Mouse (Mus musculus): ENCODE data around the gene Akap2. TPM values are rescaled to one million over a fixed set of nuclear protein-coding genes. Genes with fewer than 3 reads are reported as not detected.

Akap2 gene
- polyA plus RNA-seq, 1 experiment from 2014 or later = 9.6 TPM

- Histone ChIP-seq H3K4me1 (replicated peaks; ENCODE audit: control insufficient read depth, insufficient read depth, low read length) (0 out of 2 replicates have a peak, but pooled peaks cover 2% of the 10 kb centered on the region), H3K27ac (ENCODE audit: low read depth, low read length) (no peak overlapping the region), H3K9ac (ENCODE audit: low read depth, low read length) (no peak overlapping the region), H3K36me3 (ENCODE audit: control insufficient read depth, insufficient read depth) (no peaks in the 10 kb centered on the region), H3K27me3 (replicated peaks; ENCODE audit: control insufficient read depth, insufficient read depth, low read length) (no peaks in the 10 kb centered on the region), H3K9me3 (ENCODE audit: control insufficient read depth) (no peaks in the 10 kb centered on the region), H3K4me3 (ENCODE audit: low read depth, low read length) (no peak overlapping the region), H3K4me2 (replicated peaks; ENCODE audit: low read depth) (no peak overlapping the region)
- 43% methylated on average over 2 of the region's 2 CpGs for WGBS
- ATAC-seq = peak; percentile 89
- no peak for TF ChIP-seq CTCF (IDR thresholded peaks at IDR 0.05; ENCODE audit: low read depth)
These were observed 97.9 kb downstream of the Akap2 start for GRCm38 (mm10) chr4:57815355-57815754.

- H3K4me2 ChIP-seq (replicated peaks; ENCODE audit: low read depth) = no peak overlapping the region
- no peaks in the 10 kb centered on the region for H3K36me3 ChIP-seq (ENCODE audit: control insufficient read depth, insufficient read depth)
- no peak overlapping the region for H3K4me3 ChIP-seq (ENCODE audit: low read depth, low read length)
- no peaks in the 10 kb centered on the region for H3K27me3 ChIP-seq (replicated peaks; ENCODE audit: control insufficient read depth, insufficient read depth, low read length)
- WGBS = 88% methylated on average over 8 of the region's 8 CpGs
- no peak for ATAC-seq
- no peak overlapping the region for H3K27ac ChIP-seq (ENCODE audit: low read depth, low read length)
- H3K4me1 ChIP-seq (replicated peaks; ENCODE audit: control insufficient read depth, insufficient read depth, low read length) = 0 out of 2 replicates have a peak, but pooled peaks cover 2% of the 10 kb centered on the region
- H3K9me3 ChIP-seq (ENCODE audit: control insufficient read depth) = no peaks in the 10 kb centered on the region
- no peak for TF ChIP-seq CTCF (IDR thresholded peaks at IDR 0.05; ENCODE audit: low read depth)
- H3K9ac ChIP-seq (ENCODE audit: low read depth, low read length) = no peak overlapping the region
These were observed 98.7 kb downstream of the Akap2 start for GRCm38 (mm10) chr4:57816146-57816545.

- Histone ChIP-seq H3K4me3 (ENCODE audit: low read depth, low read length) (no peak overlapping the region), H3K9ac (ENCODE audit: low read depth, low read length) (no peak overlapping the region), H3K36me3 (ENCODE audit: control insufficient read depth, insufficient read depth) (no peaks in the 10 kb centered on the region), H3K27ac (ENCODE audit: low read depth, low read length) (no peak overlapping the region), H3K4me2 (replicated peaks; ENCODE audit: low read depth) (no peak overlapping the region), H3K9me3 (ENCODE audit: control insufficient read depth) (no peaks in the 10 kb centered on the region), H3K27me3 (replicated peaks; ENCODE audit: control insufficient read depth, insufficient read depth, low read length) (no peaks in the 10 kb centered on the region), H3K4me1 (replicated peaks; ENCODE audit: control insufficient read depth, insufficient read depth, low read length) (no peaks in the 10 kb centered on the region)
- 70% methylated on average over 24 of the region's 24 CpGs for WGBS
- ATAC-seq = no peak
- no peak for TF ChIP-seq CTCF (IDR thresholded peaks at IDR 0.05; ENCODE audit: low read depth)
These were observed 103.5 kb downstream of the Akap2 start for GRCm38 (mm10) chr4:57820839-57821374.

- no peaks in the 10 kb centered on the region for H3K36me3 ChIP-seq (ENCODE audit: control insufficient read depth, insufficient read depth)
- no peaks in the 10 kb centered on the region for H3K9me3 ChIP-seq (ENCODE audit: control insufficient read depth)
- peak overlapping the region; percentile 26; the same call in 1 of the 2 replicates for H3K9ac ChIP-seq (ENCODE audit: low read depth, low read length)
- ATAC-seq = peak; percentile 28; the same call in 1 of the 2 replicates
- H3K27me3 ChIP-seq (replicated peaks; ENCODE audit: control insufficient read depth, insufficient read depth, low read length) = no peaks in the 10 kb centered on the region
- 11% methylated on average over 11 of the region's 11 CpGs for WGBS
- no peaks in the 10 kb centered on the region for H3K4me1 ChIP-seq (replicated peaks; ENCODE audit: control insufficient read depth, insufficient read depth, low read length)
- 0 out of 2 replicates have a peak, but pooled peaks have one; percentile 16 for TF ChIP-seq CTCF (IDR thresholded peaks at IDR 0.05; ENCODE audit: low read depth)
- no peak overlapping the region; the same call in 1 of the 2 replicates for H3K27ac ChIP-seq (ENCODE audit: low read depth, low read length)
- peak overlapping the region; percentile 52 for H3K4me2 ChIP-seq (replicated peaks; ENCODE audit: low read depth)
- H3K4me3 ChIP-seq (ENCODE audit: low read depth, low read length) = no peak overlapping the region
These were observed 104.3 kb downstream of the Akap2 start for GRCm38 (mm10) chr4:57821556-57822356.

- Histone ChIP-seq H3K27ac (ENCODE audit: low read depth, low read length) (no peak overlapping the region), H3K9me3 (ENCODE audit: control insufficient read depth) (no peaks in the 10 kb centered on the region), H3K27me3 (replicated peaks; ENCODE audit: control insufficient read depth, insufficient read depth, low read length) (no peaks in the 10 kb centered on the region), H3K36me3 (ENCODE audit: control insufficient read depth, insufficient read depth) (no peaks in the 10 kb centered on the region), H3K4me2 (replicated peaks; ENCODE audit: low read depth) (no peak overlapping the region), H3K4me1 (replicated peaks; ENCODE audit: control insufficient read depth, insufficient read depth, low read length) (no peaks in the 10 kb centered on the region), H3K9ac (ENCODE audit: low read depth, low read length) (no peak overlapping the region), H3K4me3 (ENCODE audit: low read depth, low read length) (no peak overlapping the region)
- no peak for ATAC-seq
- WGBS = 89% methylated on average over 5 of the region's 5 CpGs
- TF ChIP-seq CTCF (IDR thresholded peaks at IDR 0.05; ENCODE audit: low read depth) = no peak
These were observed 105.2 kb downstream of the Akap2 start for GRCm38 (mm10) chr4:57822641-57823040.

- H3K27ac ChIP-seq (ENCODE audit: low read depth, low read length) = no peak overlapping the region
- no peaks in the 10 kb centered on the region for H3K36me3 ChIP-seq (ENCODE audit: control insufficient read depth, insufficient read depth)
- no peaks in the 10 kb centered on the region for H3K27me3 ChIP-seq (replicated peaks; ENCODE audit: control insufficient read depth, insufficient read depth, low read length)
- no peaks in the 10 kb centered on the region for H3K9me3 ChIP-seq (ENCODE audit: control insufficient read depth)
- H3K4me3 ChIP-seq (ENCODE audit: low read depth, low read length) = no peak overlapping the region
- H3K4me2 ChIP-seq (replicated peaks; ENCODE audit: low read depth) = no peak overlapping the region
- no peak for ATAC-seq
- no peak for TF ChIP-seq CTCF (IDR thresholded peaks at IDR 0.05; ENCODE audit: low read depth)
- no peak overlapping the region for H3K9ac ChIP-seq (ENCODE audit: low read depth, low read length)
- WGBS = 63% methylated on average over 8 of the region's 8 CpGs
- H3K4me1 ChIP-seq (replicated peaks; ENCODE audit: control insufficient read depth, insufficient read depth, low read length) = no peaks in the 10 kb centered on the region
These were observed 107.3 kb downstream of the Akap2 start for GRCm38 (mm10) chr4:57824626-57825240.
